Mouse (Mus musculus) thymus, adult 2 months (tissue): ENCODE measurements around the gene Btbd9.

Experiments
- CTCF ChIP-seq: fragments of 200-500 bp; IDR thresholded peaks from 2 replicates; pipeline ENCODE4 v1.5.1; 2012; ENCODE audit warnings: mild to moderate bottlenecking, control low read depth, low read length, moderate library complexity, borderline replicate concordance; ENCODE audit not compliant: control insufficient read depth, poor library complexity, insufficient read depth; ENCODE audit errors: extremely low read depth
- POLR2A ChIP-seq: fragments of 200-500 bp; IDR thresholded peaks from 2 replicates; pipeline ENCODE4 v1.6.1; 2012; ENCODE audit warnings: mild to moderate bottlenecking, low read length, control low read depth, moderate library complexity; ENCODE audit not compliant: control insufficient read depth, poor library complexity, insufficient read depth; ENCODE audit errors: extremely low read depth

GRCm38 (mm10) chr17:30276477-30276876, 299.8 kb downstream of the Btbd9 start:
- no peak for TF ChIP-seq CTCF
- no peak for TF ChIP-seq POLR2A
